Mouse (Mus musculus): Measurements from ENCODE around the gene Slc23a2.
A peak's percentile ranks its signal among the peaks of the same experiment; 100 is the strongest.

The Slc23a2 gene

DNA sequence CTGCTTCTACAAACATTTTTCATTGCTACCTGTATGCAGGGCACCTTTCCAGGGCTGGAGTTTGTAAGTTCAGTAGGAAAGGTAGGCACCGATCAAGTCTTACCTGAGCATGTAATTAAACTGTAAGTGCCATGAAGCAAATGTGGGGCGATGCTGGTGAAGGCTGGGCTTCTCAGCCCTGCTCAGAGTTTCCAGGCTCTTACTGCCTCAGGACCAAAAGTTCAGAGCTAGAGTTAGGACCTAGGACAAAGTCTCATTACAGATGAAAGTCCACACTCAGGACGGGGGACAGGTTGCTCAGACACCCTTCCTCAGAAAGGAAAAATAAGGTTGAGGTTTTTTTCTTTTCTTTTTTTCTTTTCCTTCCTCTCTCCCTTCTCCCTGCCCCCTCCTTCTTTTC, 95.4 kb downstream of the Slc23a2 start:
- no peak for DNase-seq (ENCODE audit: low read depth, low spot score)

- DNase-seq (ENCODE audit: low read depth, low spot score), result no peak
These were observed 96.7 kb downstream of the Slc23a2 start for GRCm38 (mm10) chr2:132048143-132048772.

- DNase-seq (ENCODE audit: low read depth, low spot score), result no peak
These were observed 97.5 kb downstream of the Slc23a2 start for GRCm38 (mm10) chr2:132047364-132047763.

- DNase-seq (ENCODE audit: low read depth, low spot score), result no peak
These were observed 98.2 kb downstream of the Slc23a2 start for GRCm38 (mm10) chr2:132046659-132047058.

- no peak for DNase-seq (ENCODE audit: low read depth, low spot score)
These were observed 100.3 kb downstream of the Slc23a2 start for GRCm38 (mm10) chr2:132044320-132045274.

GRCm38 (mm10) chr2:132043101-132043621, 101.7 kb downstream of the Slc23a2 start:
- DNase-seq (ENCODE audit: low read depth, low spot score), result peak; percentile 65

GRCm38 (mm10) chr2:132039894-132040293, 105.0 kb downstream of the Slc23a2 start:
- no peak for DNase-seq (ENCODE audit: low read depth, low spot score)

DNA sequence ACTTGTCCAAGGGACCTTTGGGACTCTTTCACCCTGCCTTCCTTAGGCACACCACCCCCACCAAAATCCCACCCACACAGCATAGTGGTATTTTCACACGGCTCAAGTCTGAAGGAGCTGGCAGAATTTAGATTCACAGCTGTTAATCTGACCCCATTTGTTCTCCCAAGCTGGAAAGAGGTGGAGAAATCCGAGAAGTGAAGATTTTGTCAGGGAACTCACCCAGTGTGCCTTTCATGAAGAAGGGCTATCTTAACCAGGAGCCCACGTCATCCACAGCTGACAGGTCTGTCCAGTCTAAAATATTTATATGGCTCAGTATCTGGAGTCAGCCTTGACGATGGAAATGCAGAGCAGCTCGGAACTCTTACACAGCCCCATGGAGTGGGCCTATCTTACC, 108.6 kb downstream of the Slc23a2 start:
- no peak for DNase-seq (ENCODE audit: low read depth, low spot score)

- no peak for DNase-seq (ENCODE audit: low read depth, low spot score)
These were observed 109.5 kb downstream of the Slc23a2 start for GRCm38 (mm10) chr2:132035470-132035835.

- DNase-seq (ENCODE audit: low read depth, low spot score), result no peak
These were observed 110.1 kb downstream of the Slc23a2 start for GRCm38 (mm10) chr2:132034590-132035469.

DNA sequence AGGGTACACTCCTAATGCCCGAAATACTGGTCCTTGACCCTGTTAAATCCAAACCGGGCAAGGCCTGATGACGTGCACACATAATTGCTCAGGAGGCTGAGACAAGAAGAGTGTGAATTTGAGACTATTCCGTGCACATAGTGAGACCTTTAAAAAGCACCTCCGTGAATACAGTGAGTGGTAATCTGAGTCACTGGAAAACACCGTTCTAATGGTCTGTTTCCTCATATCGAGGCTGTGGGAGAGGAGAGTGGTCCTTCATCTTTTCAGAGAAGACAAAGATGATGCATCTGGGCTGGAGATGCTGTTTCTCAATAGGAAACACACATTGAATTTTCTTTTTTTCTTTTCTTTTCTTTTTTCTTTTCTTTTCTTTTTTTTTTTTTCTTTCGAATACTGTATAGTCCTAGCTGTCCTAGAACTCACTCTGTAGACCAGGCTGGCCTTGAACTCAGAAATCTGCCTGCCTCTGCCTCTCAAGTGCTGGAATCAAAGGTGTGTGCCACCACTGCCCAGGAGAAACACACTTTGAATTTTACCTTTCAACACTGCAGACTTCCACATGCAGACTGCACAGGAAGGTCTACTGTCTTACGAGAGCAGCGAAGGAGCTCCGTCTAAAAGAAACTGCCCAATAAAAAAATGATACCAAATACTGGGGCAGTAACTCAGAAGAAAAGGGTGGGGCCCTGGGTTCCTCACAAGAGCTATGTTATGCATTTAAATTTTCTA, 113.4 kb downstream of the Slc23a2 start:
- no peak for DNase-seq (ENCODE audit: low read depth, low spot score)

- DNase-seq (ENCODE audit: low read depth, low spot score), result no peak
These were observed 114.2 kb downstream of the Slc23a2 start for GRCm38 (mm10) chr2:132030418-132031363.

- peak; percentile 77 for DNase-seq (ENCODE audit: low read depth, low spot score)
These were observed 115.1 kb downstream of the Slc23a2 start, which contains the start of gene Rassf2 for GRCm38 (mm10) chr2:132029646-132030417. Rassf2 (minus strand) TSS chr2:132030258.

GRCm38 (mm10) chr2:132028894-132029605, 115.9 kb downstream of the Slc23a2 start:
- DNase-seq (ENCODE audit: low read depth, low spot score), result no peak

DNA sequence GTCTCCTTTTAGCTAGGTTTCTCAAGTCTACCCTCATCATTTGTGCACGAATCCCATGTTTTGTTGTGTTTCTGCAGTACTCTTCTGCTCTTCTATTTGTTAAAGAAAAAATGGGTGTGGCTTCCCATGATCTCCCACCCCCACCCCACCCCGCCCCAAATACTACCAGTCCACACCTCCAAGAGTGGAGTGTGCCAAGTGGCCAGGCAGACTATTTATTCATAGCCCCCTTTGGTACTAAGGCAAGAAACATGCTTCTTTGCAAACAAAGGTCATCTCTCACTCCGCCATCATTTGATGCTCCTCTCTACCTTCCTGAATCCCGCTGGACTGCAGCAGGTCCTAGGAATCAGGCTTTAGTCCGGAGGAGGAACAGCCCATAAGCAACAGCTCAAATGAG, 116.8 kb downstream of the Slc23a2 start:
- no peak for DNase-seq (ENCODE audit: low read depth, low spot score)

DNA sequence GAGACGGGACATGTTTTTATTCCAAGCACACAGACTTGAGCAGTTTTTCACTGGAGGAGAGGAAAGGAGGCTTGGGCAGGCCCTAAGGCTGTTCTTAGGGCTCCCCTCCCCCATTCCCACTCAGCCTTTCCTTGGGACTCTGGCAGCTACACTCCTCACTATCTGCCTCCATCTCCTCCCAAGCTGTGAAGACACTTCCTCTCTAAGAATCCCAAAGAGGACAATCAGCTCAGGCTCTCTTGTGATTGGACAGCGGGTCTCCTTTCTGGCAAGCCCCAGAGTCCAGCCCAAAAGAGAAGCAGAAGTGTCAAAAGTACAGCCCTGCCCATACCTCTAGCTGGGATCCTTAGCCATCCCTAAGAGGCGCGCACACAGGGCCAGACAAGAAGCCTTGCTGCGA, 117.5 kb downstream of the Slc23a2 start:
- DNase-seq (ENCODE audit: low read depth, low spot score), result no peak

GRCm38 (mm10) chr2:132024028-132024427, 120.9 kb downstream of the Slc23a2 start:
- no peak for DNase-seq (ENCODE audit: low read depth, low spot score)

- DNase-seq (ENCODE audit: low read depth, low spot score), result no peak
These were observed 122.3 kb downstream of the Slc23a2 start for GRCm38 (mm10) chr2:132022621-132023020.

Data from forelimb bud, embryonic 11.5 days (tissue).